Mouse (Mus musculus) ovary, adult 18-20 months (tissue): ENCODE results near the gene Fam198b.
"Not testable (repeated sequence)": the region's sequence is repeated elsewhere in the genome, so short reads cannot be mapped to it uniquely, and the experiment has no call there.

Experiments used
- DNase-seq: peaks from one replicate; pipeline ENCODE4 v3.0.0; 2022; ENCODE audit warnings: low spot score, mixed read lengths

Fam198b gene

DNA sequence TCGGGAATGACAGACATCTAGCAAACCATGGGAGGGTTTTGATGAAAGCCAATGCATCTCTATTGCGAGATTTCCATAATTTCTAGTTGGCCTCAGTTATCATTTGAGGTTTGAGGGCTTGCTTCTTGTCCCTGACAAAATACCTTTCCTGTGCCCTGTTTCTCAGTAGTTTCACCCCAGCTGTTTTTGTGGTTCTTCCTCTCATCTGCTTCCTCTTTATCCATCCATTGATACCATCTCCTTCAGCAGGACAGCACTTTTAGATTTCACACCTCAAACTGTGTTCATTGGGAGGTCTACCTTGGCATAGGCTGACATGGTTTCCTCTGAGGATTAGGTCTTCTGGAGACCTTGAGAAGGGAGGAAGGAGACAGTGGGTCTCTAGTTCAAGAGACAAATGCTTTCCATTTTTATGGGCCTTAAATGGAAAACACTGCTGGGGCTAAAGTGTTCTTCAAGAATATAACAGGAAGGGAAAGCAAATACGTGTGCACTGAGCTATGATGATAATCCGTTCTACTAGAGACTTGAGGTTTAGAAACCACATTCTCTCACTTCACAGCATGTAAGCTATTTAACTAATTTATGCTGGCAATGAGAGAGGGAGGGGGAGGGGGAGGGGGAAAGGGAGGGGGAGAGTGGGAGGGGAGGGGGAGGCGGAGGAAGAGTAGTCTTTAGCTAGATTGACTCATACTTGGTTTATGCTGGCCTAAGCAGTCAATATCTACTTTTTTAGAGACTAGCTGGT lies 41.8 kb downstream of the Fam198b start:
- DNase-seq: no peak

DNA sequence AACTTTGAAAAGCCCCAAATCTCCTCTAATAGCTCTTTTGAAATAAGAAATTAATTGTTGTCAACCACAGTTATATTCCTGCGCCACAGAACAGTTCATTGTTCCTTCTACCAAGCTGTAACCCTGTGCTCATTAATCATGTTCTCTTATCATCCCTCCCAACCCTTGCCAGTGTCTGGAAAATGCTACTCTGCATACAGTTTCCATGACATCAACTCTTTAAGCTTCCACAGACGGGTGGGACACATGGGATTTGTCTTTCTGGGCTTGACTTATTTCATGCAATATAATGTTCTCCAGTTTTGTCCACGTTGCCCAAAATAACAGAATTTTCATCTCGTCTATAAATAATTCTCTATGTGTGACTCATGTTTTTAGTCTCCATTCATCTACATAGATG lies 42.7 kb downstream of the Fam198b start:
- no peak for DNase-seq

DNA sequence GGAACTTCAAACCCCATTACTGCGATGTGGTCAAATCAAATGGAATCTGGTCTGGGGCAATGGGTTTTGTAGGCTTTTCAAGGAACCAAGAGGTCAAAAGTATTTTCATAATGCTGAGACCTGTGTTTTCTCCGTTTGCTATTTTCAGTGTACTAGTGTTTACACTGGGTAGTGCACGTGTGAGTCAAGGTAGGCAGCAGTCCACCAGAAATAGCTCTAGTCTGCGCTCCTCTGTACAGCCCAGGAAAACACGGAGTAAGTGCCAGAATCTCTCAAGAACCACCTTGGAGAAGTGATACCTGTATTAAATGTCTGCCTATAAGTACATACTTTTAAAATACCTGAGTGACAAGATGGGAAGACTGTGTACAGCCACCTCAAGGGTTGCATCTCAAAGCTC lies 44.1 kb downstream of the Fam198b start:
- no peak for DNase-seq

DNA sequence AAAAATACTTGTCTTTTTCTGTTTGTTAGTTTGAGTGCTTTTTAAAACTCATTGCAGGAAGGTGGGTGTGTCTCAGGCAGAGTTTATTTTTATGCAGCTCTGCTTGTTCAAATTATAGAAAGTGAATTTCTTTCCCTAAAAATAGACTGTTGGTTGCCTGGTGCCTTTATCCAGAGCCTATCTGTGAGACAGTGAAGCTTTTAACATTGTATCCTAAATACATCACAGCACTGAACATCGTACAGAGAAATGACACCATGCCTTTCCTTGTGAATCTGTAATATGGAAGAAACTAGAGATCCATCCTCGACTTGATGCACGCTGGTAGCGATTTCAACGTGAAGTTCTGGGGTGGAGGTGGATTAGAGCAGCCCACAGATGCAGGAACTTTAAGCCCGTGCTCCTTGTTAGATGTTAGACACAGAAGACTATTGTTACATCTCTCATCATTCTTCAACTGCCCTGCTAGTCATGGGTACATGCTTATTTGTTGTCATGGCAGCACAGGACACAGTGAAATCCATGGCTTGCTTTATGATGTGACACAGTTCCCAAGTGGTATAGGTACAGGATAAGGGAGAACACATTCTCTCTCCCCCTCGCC lies 45.9 kb downstream of the Fam198b start:
- no peak for DNase-seq

DNA sequence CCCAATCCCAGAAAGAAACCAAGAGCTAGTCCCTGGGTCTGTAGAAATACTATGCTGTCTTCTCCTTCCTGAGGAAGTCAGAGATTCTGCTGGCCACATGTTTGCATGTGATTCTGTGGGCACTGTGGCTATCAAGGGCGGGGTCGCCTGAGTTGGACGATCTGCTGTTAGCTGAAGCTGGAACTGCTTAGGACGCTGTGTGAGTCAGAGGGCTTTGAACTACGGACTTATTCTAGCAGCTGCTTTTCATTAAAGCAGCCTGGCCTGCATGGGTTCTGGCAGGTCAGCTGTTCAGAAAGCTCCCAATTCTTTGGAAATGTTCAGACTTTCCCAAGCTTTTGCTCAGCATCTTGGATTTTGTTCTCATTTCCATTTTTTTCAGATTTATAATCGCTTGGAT lies 51.9 kb downstream of the Fam198b start:
- DNase-seq: peak; percentile 10

DNA sequence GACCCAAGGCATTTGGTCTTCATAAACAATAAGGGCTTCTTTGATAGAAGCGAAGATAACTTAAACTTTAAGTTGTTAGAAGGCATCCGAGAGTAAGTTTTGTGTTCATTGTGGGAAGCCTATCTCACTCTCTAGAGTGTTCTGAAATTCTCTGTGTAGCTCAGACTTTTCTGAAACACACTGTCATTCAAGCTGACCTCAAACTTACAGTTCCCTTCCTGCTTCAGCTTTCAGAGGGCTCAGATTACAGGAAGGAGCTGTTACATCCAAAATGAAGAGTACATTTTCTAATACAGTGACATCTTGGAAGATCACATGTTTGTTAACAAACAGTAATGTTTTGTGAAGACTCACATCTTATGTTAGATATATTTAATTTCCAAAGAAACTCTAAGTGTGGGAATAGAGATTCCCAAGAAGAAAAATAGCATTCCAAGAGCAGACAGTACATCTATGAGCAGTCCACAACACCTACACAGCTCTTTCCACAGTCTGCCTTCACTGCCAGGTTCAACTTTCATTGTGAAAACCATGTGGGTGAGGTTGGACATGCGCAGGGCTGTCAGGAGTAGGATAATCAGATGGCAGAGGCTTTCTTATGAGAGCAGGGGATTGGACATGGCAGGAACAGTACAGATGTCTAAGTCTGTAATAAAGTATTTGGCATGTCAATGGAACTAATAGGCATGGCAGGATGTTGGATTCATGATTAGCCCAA lies 52.6 kb downstream of the Fam198b start:
- DNase-seq: no peak

DNA sequence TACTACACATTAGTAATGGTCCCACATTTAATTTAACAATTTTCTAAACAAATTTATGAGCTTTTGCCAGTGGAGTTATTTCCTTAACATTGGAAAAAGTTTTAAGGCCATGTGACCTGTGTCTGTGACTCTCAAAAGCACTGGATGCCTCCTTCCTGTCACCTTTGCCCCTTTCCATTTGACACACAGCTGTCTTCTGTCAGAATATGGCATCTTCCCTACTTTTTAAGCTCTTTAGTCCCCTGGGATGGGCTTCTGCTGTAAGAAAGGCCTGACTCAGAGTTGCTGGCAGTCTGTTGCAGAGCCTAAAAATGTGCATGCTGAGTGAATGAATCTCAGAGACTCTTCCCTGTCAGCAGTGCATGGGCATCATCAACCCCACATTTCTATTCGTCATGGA lies 63.4 kb downstream of the Fam198b start:
- DNase-seq: no peak

DNA sequence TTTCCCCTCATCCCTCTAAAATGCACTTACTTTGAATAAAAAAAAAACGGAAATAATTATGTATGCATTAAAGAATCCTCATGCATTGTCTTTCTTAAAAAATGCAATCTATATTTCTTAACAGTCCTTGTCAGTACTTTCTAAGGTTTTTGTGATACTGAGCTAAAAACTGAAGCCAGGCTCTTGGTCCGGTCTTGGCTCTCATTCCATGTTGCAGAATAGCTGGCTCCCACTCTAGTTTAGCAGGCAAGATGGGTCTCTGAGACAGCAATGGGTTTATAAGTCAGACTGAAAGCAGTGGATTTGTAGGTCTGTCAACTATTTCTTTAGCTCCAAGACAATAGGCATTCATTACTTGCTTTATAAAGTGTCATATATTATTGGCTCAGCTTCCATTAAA lies 63.8 kb downstream of the Fam198b start:
- DNase-seq: no peak

DNA sequence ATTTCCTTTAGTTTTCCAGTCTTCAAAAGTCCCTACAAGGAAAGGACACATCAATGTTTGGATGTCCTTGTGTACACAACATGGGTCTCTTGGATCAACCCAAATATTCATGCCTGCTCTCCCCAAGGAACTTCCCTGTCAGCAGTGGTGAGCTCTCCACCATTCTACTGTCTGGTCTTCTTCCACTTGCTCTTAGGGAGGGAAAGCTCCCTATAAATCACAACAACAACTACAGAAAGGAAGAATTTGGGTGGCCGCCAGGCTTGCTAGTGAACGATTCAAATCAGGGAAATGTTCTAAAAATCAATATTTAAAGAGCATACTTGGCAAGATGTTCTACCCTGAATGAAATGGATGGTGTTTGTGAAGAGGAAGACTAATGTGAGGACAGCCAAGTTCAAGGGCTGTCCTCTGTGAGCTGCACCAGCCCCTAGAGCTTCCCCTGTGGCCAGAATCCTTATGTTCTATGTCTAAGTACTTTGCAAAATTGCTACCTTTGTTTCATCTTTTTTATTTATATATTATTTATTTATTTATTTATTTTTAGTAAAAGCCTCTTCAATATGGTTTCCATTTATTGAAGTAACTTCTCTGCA lies 68.9 kb downstream of the Fam198b start:
- DNase-seq: no peak

DNA sequence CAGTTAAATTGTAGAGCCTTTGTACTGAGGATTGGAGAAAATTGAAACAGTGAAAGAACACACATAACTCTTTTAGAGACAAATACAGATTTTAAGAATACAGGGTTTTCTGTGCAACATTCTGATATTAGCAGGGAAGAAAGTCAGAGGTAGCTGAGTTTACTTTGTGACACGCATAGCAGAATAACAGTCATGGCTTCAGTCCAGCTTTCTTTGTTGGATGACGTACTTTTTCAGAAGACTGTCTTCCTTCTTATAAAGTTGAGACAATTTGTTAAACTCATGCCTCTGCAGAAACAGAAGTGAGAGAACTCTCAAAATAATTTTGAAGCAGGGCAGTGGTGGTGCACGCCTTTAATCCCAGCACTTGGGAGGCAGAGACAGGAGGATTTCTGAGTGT lies 70.9 kb downstream of the Fam198b start:
- DNase-seq: no peak

DNA sequence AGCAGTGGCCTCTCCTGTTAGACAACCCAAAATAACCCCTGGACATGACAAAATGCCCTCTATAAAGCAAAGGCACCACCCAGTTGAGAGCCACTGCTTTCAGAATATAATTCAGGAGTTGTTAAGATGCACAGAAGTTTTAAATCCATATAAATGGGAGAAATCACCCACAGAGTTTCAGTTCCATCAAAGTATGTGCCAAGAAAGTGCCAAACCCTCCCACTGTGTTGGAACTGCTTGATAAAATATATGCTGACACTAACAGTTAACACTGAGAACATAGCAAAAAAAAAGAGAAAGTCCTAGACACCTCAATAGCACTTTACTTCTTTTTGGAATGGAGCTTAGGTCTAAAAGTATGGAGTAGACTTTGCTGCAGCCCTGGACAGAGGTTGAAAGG lies 72.5 kb downstream of the Fam198b start:
- no peak for DNase-seq

DNA sequence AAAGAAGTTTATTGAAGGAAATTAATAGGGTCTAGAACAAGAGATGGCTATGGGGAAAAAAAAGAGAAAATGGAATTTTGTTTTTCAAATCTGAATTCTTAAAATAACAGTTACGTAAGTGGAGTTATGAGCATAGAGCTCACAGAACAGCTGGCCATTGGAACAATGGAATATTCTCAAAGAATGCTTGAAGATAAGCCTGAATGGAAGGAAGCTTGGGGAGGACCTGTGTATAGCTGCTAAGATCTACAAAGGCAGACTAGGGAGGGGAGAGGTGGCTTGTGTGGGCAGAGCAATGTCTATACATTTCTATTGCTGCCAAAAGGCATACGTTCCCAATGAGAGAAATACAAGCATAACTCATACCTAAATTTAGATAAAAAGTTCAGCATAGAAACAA lies 73.4 kb downstream of the Fam198b start:
- DNase-seq: no peak

DNA sequence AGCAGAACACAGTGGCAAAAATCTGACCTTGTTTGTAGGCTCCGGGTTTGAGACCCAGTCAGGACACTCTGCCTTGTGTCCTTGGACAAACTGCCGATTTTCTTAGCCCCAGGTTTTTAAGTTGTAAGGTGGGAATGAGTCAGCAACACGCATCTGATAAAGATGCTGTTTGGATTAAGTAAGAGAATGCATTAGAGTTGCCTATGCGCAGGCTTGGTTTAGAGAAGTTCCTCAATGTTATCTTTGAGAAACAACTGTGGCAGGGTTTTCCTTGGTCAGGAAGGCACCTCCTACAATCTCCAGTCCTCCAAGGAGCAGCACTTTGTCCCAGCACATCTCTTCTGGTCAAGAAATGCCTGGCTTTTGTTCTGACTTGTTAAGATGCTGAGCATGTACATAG lies 82.4 kb downstream of the Fam198b start:
- no peak for DNase-seq

DNA sequence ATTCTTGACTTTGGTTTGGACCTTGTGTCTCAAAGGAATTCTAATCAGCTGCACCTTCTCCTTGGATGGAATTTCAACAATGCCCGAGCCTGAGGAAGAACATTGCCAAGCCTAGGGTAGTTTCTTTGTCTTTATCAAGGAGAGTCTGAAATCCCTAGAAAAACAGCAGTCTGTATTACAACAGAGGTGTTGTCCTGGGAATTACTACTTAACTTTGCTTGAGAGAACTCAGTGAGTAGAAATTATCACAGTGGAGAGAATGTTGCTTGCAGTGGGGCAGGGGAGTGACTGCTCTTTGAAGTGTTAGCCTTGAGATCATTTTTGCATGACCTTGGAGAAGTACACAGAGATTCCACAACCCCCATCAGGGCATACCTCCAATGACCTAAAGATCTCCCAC lies 83.0 kb downstream of the Fam198b start:
- DNase-seq: no peak

DNA sequence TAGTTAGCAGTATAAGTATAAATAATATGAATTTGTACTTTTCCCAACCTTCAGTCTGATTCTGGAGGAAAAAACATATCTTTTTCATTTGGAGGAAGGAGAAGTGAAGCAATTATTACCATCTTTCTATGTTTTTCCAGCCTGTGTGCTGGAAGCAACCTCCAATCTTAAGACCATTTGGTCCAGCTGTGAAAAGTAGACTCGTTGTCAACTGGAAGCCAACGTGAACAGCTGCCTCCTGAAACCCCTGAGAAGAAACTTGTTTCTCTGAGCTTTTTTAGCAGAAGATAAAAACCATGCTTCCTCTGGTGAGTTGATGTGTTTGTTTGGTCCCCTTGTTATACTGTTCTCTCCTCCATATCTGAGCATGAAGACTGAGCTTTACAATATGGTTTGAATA lies 84.1 kb downstream of the Fam198b start:
- no peak for DNase-seq

DNA sequence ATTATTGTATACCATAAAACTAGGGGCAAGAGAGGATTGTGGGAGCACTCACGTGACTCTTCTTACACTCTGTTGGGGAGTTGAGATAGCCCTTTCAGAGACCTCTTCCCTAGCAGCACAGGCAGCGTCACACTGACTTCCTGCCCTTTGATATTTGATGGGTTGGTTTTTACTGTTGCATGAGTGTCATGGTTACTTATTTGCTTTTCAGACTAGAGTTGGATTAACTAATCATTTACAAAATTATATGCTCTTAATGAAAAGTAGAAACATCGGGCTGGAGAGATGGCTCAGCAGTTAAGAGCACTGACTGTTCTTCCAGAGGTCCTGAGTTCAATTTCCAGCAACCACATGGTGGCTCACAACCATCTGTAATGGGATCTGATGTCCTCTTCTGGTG lies 85.2 kb downstream of the Fam198b start:
- not testable (repeated sequence) for DNase-seq

DNA sequence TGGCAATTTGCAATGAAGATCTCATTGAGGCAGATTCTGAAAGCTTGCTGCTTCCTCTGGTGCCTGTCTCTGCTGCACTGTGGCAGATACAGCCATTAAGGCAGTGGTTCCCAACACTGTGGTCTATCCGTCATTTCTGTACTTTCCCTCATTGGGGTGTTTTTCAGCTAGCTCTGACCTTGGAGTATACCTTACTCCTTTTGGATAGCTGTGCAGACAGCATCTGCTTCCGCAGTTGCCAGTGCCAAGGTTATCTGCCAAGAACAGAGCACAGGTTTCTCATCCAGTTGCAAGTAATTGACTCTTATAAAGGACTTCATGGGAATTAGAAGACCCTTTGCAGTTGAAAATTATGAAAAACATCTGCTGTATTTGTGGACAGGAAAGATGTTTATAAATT lies 85.7 kb downstream of the Fam198b start:
- DNase-seq: no peak

DNA sequence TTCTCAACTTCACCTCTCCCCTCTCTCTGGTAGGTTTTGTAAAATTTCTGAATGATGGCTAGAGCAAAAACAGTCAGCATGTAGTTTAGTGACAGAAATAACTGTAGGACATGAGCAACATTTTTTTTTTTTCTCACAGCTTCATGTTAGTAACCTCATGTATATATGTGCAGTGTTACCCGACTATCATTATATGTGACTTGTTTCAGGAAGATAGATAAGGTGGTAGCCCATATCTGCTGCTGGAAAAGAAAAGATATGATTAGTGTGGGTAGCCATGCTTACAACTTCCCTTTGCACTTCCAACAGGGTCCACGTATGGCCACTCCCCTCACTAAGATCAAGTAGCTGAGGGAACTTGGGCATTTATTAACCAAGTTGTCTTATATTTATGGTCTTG lies 86.2 kb downstream of the Fam198b start:
- no peak for DNase-seq

DNA sequence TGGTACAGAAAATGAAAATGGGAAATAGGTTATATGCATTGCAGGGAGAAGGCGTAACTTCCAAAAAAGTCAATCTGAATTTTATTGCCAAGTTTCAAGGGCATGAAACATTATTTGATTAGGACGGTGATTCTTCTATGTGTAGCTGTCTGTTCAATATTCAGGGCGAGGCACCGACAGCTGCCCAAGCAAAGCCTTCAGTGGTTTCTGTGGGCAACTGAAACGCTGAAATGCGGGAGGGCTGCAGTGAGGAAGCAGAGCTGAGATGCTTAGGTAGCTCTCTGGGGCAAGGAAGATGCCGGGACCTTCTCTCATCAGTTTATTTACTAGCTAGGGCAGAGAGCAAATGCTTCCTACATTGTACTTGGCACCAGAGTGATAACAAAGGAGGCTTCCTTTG lies 87.2 kb downstream of the Fam198b start:
- DNase-seq: no peak

DNA sequence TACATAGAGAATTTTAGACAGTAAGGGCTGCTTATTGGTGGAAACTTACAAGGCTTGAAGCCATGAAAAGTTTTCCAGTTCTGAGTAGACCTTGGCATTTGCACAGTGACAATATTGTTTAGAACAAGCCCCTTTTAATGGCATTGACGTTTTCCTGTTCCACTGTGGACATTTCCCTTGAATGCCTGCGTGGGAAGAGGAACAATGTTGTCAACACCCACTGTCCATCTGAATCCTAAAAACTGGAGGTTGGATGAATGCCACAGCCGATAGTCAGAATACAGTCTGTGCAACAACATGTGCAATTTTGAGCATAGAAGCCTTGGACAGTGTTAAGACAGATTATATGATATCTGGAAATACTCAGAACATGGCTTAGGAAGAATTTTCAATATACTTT lies 92.5 kb downstream of the Fam198b start:
- DNase-seq: no peak

DNA sequence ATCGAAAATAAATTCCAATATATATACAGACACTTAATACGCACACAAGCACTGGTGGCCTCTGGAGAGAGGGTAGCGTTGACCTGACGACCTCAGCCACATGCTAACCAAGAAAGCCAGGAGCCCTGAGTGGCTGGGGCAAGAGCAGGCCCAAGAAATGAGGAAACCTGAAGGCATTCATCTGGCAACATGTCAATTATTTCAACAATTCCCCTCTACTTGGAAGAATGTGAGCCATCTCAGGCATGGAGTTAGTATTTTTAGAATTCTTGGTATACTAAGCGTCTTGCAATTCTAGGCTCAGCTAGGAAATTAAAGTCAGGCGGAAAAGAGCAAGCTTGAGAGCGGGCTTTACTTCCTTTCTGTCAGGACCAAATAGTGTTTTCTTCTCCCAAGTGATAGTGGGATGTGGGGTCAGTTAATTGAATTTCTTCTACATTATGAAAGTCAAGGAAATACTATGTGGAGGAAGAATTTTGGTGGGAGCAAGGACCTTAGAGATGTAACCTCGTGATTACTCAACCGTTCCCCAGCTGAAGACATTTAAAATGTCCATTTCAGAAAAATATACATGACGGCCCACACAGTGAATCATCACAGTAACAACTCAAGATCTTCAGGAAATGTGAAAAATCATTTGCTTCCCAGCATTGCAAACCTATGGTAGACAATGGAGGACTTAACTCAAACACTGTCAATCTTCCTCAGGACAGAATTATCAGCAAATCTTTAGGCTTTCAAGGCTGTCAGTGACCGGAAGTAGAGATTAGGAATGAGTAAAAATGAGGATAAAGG lies 93.5 kb downstream of the Fam198b start:
- DNase-seq: no peak

DNA sequence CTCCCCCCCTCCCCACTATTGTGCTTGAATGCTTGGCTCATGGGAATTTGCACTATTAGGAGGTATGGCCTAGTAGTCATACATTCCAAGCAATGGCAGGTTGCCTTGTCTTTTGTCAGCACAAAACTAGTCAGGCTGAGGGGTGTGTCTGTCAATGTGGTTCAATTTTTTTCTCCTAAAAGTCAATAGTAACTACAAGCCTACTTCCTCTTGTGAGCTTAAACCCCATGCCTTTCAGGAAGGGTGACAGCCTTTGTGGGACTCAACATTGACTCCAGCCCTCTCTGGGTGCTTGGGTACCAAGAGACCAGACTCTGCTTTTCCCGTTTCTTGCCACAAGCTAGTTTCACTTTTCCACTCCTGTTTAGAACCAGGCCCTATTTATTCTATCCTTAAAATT lies 96.4 kb downstream of the Fam198b start:
- no peak for DNase-seq
